Mouse (Mus musculus): ENCODE measurements at regions not wholly inside any gene's neighbourhood (a gene's known extent, or its start where the extent isn't known, plus 50 kb on each side); places are given as distances from the start of the nearest gene placed in this dataset.

DNA sequence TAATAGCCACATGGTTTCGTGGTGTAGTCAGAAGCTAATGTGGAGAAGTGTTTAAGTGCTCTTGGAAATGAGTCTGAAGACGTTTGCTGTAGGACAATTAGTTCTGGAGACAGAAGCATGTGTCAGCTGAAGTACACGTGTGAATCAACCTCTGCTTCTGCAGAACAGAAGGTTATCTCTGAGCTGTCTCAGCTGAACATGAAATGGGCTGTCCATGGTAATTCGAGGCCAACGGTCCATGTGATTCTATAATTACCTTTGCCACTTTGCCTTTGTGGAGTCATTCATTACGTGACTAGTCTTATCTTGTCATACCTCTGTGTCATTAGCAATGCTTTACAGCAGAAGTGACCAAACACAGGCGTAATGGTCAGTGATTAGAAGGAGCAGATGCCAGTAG, 295.6 kb upstream of the Veph1 start:
- DNase-seq (ENCODE audit: low spot score in 2 of 2), result no peak

DNA sequence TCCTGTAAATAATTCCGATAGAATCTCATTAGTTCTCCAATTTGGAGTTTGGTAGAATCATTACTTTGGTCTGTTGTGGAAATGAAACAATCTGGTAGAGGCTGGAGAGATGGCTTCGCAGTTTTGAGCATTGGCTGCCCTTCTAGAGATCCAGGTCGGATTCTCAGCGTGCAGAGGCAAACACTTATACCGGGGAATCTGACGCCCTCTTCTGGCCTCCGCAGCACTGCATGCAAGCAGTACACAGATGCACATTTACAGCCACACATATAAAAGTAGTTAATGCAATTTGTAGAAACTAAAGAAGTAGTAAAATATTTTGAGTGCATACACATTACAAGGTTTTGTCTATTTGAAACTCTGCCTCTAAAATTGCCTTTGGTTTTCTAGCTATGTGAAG, 294.1 kb upstream of the Veph1 start:
- DNase-seq (ENCODE audit: low spot score in 2 of 2), result no peak

- DNase-seq (ENCODE audit: low spot score in 2 of 2), result no peak
Observed at GRCm38 (mm10) chr3:66589483-66589882, 292.8 kb upstream of the Veph1 start.

DNA sequence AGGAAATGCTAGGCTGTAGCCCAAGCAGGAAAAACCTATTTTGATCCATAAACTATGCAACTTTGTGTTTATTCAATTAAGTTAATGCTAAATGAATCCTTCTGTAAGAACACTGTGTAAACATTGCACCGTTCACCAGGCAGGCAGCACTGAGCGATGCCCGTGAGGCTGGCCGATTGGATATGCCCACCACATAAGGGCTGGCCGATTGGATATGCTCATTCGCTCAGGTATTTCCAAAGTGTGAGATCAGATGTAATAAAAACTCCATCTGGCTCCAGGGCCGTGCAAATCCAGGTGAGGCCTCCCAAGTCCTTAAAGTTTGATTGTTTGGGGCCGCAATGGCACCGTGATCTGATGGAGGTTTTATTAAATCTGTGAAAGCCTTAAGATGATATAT, 288.2 kb upstream of the Veph1 start:
- DNase-seq (ENCODE audit: low spot score in 2 of 2), result no peak

DNA sequence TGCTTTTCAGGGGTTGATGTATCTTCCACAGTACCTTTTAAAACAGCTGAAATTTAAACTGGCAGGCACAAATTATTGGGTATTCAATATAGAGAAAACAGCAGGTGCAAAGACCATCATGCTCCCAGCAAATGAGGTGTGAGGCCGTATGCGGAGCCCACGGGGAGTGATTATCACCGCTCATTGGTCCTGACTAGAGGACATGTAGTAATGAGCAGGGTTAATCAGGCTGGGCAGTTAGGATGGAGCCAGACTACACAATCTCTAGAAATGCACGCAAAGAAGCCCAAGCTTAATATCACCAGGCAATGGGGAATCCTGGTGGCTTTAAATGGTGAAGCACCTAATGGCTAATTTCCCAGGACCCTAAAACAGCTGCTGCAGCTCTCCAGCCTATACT, 287.5 kb upstream of the Veph1 start:
- no peak for DNase-seq (ENCODE audit: low spot score in 2 of 2)

DNA sequence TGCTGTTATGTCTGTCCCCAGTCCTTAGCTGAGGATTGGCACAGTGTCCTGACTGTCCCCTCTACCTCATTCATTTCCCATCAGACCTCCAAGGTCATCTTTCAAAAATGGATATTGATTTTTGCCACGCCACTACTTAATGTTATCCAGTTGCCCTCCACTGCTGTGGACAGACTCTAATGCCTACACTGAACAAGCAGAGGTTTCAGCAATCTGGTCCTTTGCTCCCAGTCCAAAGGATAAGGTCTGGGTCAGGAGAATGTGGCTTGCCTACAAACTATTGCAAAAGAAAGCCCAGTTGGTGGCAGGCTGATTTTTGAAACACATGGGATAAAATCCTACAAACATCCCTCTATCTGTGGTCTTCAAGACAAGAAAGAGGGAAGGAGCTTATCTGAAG, 280.0 kb upstream of the Veph1 start:
- DNase-seq (ENCODE audit: low spot score in 2 of 2), result no peak

DNA sequence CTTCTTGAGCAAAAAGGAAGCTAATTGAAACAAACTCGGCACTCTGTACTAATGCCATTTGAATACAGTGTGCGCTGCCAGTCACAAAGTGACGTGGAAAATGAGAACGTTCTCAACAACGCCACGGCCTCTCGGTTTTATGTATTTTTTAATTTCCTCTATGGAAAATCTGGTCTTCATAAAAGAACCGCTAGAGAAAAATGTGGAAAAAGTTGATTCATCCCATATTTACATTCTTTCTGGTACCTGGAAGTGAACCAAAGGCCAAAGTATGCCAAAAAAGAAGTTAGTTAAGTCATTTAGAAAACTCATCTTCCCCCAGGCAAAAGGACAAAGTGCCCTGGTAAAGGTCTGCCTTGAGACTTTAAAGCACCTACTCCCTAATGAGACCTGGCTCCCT, 277.7 kb upstream of the Veph1 start:
- DNase-seq (ENCODE audit: low spot score in 2 of 2), result no peak

GRCm38 (mm10) chr3:66572887-66573519, 276.4 kb upstream of the Veph1 start:
- DNase-seq (ENCODE audit: low spot score in 2 of 2), result no peak

DNA sequence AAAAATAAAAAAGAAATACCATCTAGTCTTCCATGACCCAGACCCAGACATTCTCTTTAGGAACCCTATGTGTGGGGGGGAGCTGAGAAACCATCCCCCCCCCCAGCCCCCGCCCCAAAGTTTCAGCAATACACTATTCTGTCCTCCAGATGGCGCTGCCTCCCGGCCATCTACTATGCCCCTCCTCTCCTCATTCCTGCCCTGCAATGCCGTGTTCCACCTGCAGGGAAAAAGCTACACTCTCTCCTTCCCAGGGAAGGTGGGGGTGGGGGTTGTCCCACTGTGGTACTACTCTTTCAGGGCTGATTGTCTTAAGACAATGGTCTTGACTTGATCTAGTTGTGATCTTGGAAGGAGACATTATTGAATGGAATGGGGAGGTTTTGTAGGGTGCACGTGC, 273.7 kb upstream of the Veph1 start:
- no peak for DNase-seq (ENCODE audit: low spot score in 2 of 2)

DNA sequence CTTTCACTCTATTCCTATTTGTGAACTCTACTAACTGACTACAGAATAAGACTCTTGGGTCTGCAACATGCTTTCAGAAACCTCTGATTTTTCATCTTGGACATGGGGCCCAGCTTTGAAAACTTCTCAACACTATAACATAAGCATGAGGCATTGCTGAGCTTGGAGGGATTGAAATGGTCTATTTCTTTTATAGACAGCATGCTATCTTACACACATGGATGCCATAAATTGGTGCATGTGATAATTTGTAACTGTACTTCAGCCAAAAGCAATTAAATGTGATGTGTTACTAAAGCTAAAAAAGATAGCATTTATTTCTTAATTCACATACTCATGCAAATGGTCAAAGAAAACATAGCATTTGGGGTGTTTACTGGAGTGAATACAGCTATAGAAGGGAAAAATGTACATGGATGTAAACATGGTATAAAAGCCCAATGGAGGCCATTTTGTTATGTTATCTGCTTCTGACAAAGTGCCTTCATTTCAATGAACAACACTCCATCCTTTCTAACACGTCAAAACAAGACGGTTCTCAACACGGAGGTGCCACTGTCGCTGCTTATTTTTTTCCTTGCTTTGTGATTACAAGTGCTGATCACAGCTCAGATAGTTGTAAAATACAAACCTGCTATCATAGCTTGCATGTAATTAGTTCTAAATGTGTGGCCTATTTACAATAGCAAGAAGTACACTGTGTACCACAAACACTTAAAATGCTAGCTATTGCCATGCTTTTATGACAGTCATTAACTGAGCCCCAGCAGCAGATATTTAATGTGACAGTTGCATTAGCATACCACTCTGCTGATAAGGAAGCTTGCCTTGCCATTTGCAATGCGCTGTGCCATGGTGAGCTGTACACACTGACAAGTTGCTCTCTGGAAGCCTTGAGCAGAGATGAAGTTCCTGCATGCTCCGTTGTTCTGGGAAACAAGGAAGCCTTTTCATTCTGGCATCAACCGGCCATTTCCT, 267.9 kb upstream of the Veph1 start:
- DNase-seq (ENCODE audit: low spot score in 2 of 2), result no peak

DNA sequence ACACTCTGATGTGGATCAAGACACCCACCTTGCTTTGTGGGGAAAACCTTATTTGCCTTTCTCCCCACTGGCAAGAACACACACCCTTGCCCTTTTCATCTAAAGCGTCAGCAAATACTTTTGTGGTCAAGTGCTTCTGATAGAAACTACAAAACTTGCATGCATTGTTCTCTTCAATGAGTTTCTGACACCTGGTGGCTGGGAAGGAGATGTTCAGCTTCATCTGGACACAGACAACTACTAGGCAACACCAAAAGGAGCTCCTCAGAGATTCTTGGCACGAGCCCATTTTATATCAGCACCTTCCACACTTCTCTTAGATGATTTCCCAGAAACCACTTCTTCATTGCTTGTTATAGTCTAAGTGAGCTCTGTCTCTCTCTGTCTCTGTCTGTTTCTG, 266.7 kb upstream of the Veph1 start:
- no peak for DNase-seq (ENCODE audit: low spot score in 2 of 2)

- no peak for DNase-seq (ENCODE audit: low spot score in 2 of 2)
Observed at GRCm38 (mm10) chr3:66555538-66555937, 258.9 kb upstream of the Veph1 start.

- no peak for DNase-seq (ENCODE audit: low spot score in 2 of 2)
Observed at GRCm38 (mm10) chr3:66550920-66551319, 254.3 kb upstream of the Veph1 start.

- no peak for DNase-seq (ENCODE audit: low spot score in 2 of 2)
Observed at GRCm38 (mm10) chr3:66546576-66546975, 249.9 kb upstream of the Veph1 start.

DNA sequence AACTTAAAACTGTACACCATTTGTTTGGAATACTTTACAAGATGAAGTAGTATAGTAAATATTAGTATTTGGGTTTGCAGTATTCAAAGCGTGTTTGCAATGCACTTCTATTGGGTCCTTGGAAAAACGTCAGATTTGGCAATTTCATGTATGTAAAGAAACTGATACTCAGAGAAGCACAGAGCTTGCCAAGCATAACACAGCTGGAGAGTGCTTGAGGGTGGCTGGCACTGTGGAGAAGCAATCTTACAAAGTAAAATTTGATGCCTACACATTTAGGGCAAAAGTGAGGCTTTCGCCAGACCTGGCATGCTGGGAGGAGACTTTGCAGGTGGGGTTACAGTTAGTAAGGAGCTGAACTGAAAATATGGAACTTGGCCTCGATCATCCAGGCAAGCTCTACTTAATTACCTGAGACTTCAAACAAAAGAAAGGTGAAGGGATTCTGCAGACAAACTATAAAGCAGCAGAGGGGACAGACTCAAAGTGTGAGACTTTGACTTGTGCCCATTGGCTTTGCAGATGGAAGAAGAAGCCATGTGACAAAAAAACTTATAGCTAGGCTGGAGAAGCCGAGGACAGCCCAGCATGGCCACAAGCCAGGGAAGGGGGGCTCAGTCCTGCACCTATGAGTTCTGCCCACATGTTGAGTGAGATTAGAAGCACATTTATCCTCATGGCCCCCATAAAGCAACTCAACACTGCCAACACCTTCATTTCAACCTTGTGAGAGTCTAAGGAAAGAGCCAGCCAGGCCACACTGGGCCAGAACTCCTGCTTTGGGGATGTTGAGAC, 247.7 kb upstream of the Veph1 start:
- DNase-seq (ENCODE audit: low spot score in 2 of 2), result no peak

GRCm38 (mm10) chr3:66542865-66543264, 246.2 kb upstream of the Veph1 start:
- no peak for DNase-seq (ENCODE audit: low spot score in 2 of 2)

DNA sequence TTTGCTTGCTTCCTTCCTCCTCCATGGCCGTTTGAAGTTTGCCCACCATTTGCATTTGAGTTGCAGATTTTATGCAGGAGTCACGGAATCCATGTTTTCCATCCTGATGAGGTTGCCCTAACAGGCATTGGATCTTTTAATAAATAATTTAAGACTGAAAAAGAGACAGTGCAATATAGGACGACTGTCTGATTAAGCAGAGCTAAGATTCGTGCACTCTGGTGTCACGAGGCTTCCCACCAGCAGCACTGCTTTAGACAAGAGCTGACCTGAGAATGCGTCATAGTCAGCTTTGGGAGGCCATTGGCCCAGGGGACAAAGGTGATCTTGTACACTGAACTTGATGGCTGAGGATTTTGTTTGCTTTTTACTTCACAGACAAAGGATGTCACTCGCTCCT, 241.3 kb upstream of the Veph1 start:
- no peak for DNase-seq (ENCODE audit: low spot score in 2 of 2)

DNA sequence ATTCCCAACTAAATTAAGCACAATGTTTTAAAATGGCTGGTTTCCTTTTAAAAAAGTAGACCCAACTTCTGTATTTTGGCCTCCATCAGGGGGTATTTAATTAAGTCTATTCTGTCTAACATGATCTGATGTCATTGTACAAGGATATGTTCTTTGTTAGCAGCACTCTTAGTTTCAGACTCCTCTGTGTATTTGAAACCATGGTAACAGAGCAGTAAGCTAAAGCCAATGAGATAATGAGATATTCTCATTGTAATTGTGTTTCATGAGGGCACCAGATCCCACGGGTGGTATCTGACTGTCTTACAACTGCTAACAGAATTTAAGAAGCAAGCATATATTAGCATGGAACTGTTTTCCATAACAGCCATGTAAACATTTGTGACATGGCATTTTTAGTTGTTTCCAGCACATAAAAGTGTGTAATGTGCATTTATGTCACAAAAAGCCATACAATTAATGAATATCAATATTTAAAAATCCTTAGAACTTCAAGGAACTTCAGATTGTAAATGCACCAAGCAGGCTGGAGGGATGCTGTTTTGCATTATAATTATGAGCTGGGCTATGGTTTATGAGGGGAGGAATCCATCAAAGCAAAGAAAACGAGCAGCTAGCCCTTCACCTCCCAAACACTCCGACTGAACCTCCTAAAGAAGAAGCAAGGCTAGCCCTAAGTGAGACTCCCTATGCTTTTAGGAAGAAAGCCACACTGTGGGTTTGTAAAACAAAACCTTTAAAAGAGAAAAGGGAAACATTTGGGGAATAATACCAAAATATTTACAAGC, 240.7 kb upstream of the Veph1 start:
- no peak for DNase-seq (ENCODE audit: low spot score in 2 of 2)

DNA sequence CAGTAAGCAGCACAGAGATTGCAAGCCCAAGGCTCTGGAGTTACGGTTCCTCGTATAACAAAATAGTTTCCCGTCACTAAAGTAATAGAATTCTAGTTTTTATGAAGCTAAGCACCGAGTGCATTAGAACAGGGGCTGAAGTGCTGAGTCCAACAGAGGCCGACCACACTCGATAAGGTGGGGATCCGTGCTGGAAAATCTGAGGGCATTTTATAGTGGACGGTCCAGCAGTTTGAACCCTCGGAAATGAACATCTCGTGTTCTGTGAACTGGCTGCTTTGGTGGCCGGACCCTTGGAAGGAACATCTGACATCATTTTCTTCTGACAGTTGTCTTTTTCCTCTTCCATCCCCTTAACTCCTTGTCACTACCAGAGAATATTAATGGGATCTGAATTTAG, 240.0 kb upstream of the Veph1 start:
- DNase-seq (ENCODE audit: low spot score in 2 of 2), result no peak

GRCm38 (mm10) chr3:66535786-66536529, 239.3 kb upstream of the Veph1 start:
- DNase-seq (ENCODE audit: low spot score in 2 of 2), result no peak

GRCm38 (mm10) chr3:66519925-66520324, 223.3 kb upstream of the Veph1 start:
- no peak for DNase-seq (ENCODE audit: low spot score in 2 of 2)

Data from right cerebral cortex, adult 2 months (tissue).